Mouse (Mus musculus) left cerebral cortex, adult 11 months (tissue): ENCODE measurements around the gene Tmeff2.

Experiments
- DNase-seq: peaks from one replicate; pipeline ENCODE4 v3.0.0; 2022; ENCODE audit warnings: low spot score

Tmeff2 gene

DNA sequence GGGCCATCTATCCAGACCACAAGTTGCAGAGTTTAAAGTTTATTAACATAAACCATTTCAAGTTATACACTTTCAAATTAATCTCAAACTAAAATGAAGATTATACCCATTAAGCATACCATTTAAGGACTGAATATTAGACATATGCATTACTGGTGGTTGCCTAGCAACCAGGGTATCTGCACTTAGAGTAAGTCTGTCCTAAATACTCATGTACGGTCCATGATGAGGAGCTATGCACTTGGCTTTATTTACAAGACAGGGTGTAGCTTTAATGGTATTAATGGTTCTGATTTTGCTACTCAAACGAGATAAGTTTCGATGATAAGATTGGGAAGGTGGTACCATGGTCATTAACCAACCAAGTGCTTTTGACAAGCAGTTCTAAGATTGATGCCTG, 315.2 kb downstream of the Tmeff2 start:
- no peak for DNase-seq

- DNase-seq: no peak
Measured at GRCm38 (mm10) chr1:51216292-51217050, 316.0 kb downstream of the Tmeff2 start.

DNA sequence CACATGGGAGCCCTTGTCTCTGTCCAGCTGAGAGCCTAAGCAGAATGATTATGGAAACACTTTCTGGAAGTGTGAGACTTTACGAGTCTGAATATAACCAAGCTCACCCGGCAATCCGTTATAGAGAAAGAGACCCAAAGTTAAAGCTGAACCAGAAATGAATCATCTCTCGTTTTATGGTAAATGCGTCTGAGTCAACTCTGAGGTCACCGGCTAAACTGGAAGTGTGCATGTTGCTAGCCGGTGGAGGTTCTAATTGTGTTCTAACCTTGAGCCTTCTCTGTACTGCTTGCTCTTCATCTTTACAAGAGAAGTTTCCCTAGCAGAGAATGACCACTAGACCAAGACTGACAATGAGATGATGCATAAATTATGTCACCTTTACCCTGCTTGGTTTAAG, 316.8 kb downstream of the Tmeff2 start:
- DNase-seq: no peak

GRCm38 (mm10) chr1:51225156-51225555, 324.7 kb downstream of the Tmeff2 start:
- DNase-seq: no peak
